Mouse (Mus musculus) spleen, adult 2 months (tissue): Measurements from ENCODE around the gene Fam89b. TPM values are rescaled to one million over a fixed set of nuclear protein-coding genes. Genes with fewer than 3 reads are reported as not detected.

Experiments used
- DNase-seq, 2 experiments: peaks; one replicate each; pipeline versions ENCODE4 v3.0.0 to v3.0.0-alpha.2; 2012 to 2021; ENCODE audit warnings: low spot score in 2 of 2, low read depth in 1 of 2
- H3K27ac ChIP-seq: fragments of 200-500 bp; 2 replicates; pipeline ENCODE4 v1.5.1; 2012; ENCODE audit warnings: low read length, inconsistent platforms; ENCODE audit not compliant: insufficient read depth
- H3K27me3 ChIP-seq: fragments of 200-500 bp; 2 replicates; pipeline ENCODE4 v1.6.1; 2012; ENCODE audit warnings: mild to moderate bottlenecking, moderate library complexity, low read length, inconsistent platforms; ENCODE audit not compliant: control insufficient read depth, insufficient read depth
- H3K36me3 ChIP-seq: fragments of 200-500 bp; 2 replicates; pipeline ENCODE4 v1.6.1; 2012; ENCODE audit warnings: mild to moderate bottlenecking, low read length, inconsistent platforms; ENCODE audit not compliant: control insufficient read depth, insufficient read depth
- H3K4me1 ChIP-seq: fragments of 200-500 bp; 2 replicates; pipeline ENCODE4 v1.6.1; 2011; ENCODE audit warnings: inconsistent platforms; ENCODE audit not compliant: control insufficient read depth, insufficient read depth, insufficient read length
- H3K4me3 ChIP-seq: fragments of 200-500 bp; 2 replicates; pipeline ENCODE4 v1.5.1; 2011; ENCODE audit warnings: mild to moderate bottlenecking, inconsistent platforms; ENCODE audit not compliant: insufficient read depth, insufficient read length; ENCODE audit errors: extremely low read depth
- CTCF ChIP-seq: fragments of 200-500 bp; IDR thresholded peaks from 2 replicates; pipeline ENCODE4 v1.5.1; 2011; ENCODE audit warnings: mild to moderate bottlenecking, inconsistent platforms; ENCODE audit not compliant: insufficient read depth, insufficient read length, insufficient replicate concordance; ENCODE audit errors: extremely low read depth
- POLR2A ChIP-seq: fragments of 200-500 bp; IDR thresholded peaks from 2 replicates; pipeline ENCODE4 v1.6.1; 2011; ENCODE audit warnings: low read depth, low read length, inconsistent platforms
- WGBS: fragments of 180-500 bp; shearing (Covaris S2); methylation state at CpG from one replicate; pipeline ENCODE4 v1.1.7; 2018; 5-methylcytosine and 5-hydroxymethylcytosine counted together
- polyA plus RNA-seq: library from polyadenylated mRNA; depleted of rRNA; stranded (reverse); fragments of >200 nt; gene quantifications from 2 replicates; pipeline ENCODE4 v1.2.3, GENCODE M21; 2012

The Fam89b gene
- polyA plus RNA-seq, 1 experiment, result 124 TPM

- no peak for DNase-seq
- Histone ChIP-seq H3K27me3 (no peaks in the 10 kb centered on the region), H3K4me1 (peaks cover 9% of the 10 kb centered on the region), H3K4me3 (no peak overlapping the region), H3K36me3 (no peaks in the 10 kb centered on the region), H3K27ac (no peak overlapping the region)
- 63% methylated on average over 9 of the region's 9 CpGs for WGBS
- TF ChIP-seq CTCF (no peak), POLR2A (no peak)
Observed at GRCm38 (mm10) chr19:5734325-5734724, 4.9 kb upstream of the Fam89b start.

- H3K27ac ChIP-seq, result no peak overlapping the region
- WGBS, result 1% methylated on average over 47 of the region's 47 CpGs
- peak overlapping the region; percentile 72 for H3K4me3 ChIP-seq
- TF ChIP-seq CTCF (no peak), POLR2A (no peak; the same call in 1 of the 2 replicates)
- peaks cover 25% of the 10 kb centered on the region for H3K4me1 ChIP-seq
- peak; percentile 84 to 90 for DNase-seq
- no peaks in the 10 kb centered on the region for H3K36me3 ChIP-seq
- H3K27me3 ChIP-seq, result no peaks in the 10 kb centered on the region
Observed at GRCm38 (mm10) chr19:5731264-5731978, 2.0 kb upstream of the Fam89b start.

DNA sequence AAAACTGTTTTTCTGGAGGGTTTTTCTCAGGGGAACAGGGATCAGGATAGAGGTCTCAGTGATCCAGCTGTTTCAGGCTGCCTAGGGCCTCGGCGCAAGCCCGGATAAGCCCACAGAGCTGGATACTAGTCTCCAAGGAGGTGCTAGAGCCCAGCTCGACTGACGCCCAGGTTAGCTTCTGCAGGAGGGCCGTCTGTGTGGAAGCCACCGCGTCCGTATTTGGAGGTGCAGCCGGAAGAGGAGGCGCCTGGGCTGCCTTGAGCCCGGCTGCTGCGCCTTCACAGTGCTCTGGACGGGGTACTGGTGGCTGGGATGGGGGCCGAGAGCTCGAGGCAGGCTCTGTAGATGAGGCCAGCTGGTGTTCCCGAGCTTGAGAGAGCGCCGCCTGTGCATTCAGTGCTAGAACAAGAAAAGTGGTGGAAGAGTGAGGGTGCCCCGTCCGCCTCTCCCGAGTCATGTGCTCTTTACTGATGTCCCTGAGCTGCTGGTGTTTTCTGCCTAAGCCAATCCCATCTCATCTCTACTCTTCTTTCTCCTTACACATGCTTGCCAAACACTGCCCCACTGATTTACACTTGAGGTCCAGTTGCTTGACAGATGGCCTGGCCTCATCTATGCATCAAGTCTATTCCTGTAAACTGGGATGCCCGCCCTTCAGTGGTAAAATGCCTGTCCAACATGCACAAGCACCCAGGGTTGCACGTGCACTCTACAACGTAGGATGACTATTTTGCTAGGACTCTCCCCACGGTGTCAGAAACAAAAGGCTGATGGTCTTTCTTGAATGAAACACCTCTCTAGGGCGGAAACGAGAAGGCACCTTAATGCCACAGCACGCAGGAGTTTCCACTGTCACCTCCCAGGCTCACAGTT is 1.1 kb upstream of the Fam89b start:
- no peaks in the 10 kb centered on the region for H3K27me3 ChIP-seq
- H3K4me3 ChIP-seq, result peak overlapping the region; percentile 72; the same call in 1 of the 2 replicates
- no peak overlapping the region for H3K27ac ChIP-seq
- DNase-seq, result peak in 1 of 2 experiments; percentile 37
- H3K4me1 ChIP-seq, result peaks cover 25% of the 10 kb centered on the region
- TF ChIP-seq CTCF, result no peak
- no peak for TF ChIP-seq POLR2A
- no peaks in the 10 kb centered on the region for H3K36me3 ChIP-seq
- 85% methylated on average over 29 of the region's 29 CpGs for WGBS

DNA sequence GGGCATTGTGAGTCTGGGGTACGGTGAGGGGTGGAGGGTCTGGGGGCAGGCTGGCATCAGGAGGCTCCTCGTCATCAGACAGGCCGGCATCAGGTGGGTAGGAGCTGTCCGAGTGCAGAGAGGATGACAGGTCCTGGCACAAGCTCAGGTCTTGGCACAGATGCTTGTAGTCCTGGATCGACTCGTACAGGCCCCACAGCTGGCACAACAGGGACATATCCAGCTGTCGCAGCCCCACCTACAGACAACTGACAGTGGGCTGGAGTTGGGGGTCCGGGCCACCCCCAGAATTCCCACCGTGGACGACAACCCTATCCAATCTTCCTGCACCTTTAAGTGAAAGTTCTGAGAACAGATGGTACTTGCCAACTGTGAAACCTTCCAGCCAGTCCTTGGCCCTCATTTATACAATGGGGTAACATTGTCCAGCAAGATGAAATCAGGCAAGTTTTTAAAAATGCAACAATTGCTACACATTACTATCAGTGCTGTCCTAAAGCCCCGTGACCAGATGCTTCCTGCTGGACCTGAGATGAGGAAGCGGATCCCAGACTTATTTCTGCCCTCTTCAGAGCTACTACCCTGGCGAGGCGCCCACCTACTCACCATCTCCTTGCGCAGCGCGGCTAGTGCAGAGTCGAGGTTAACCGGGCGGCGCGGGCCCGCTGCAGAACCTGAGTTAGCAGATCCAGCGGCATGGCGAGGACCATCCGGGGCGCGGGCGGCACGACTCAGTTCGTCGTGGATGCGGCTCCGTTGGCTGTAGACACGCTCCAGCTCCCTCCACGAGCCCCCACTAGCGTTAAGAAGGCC is 616 bp downstream of the Fam89b start:
- TF ChIP-seq POLR2A, result no peak
- no peak for TF ChIP-seq CTCF
- H3K4me1 ChIP-seq, result peaks cover 32% of the 10 kb centered on the region
- H3K27me3 ChIP-seq, result no peaks in the 10 kb centered on the region
- 12% methylated on average over 37 of the region's 37 CpGs for WGBS
- H3K36me3 ChIP-seq, result no peaks in the 10 kb centered on the region
- no peak for DNase-seq
- peak overlapping the region; percentile 79 for H3K4me3 ChIP-seq
- H3K27ac ChIP-seq, result peak overlapping the region; percentile 82

GRCm38 (mm10) chr19:5727701-5728100 is 1.8 kb downstream of the Fam89b start:
- peak; percentile 97 for TF ChIP-seq CTCF
- TF ChIP-seq POLR2A, result no peak
- peak overlapping the region; percentile 69 for H3K27ac ChIP-seq
- DNase-seq, result peak; percentile 56 to 87
- WGBS, result under 1% methylated on average over 14 of the region's 14 CpGs
- no peaks in the 10 kb centered on the region for H3K36me3 ChIP-seq
- H3K4me3 ChIP-seq, result peak overlapping the region; percentile 53
- peaks cover 32% of the 10 kb centered on the region for H3K4me1 ChIP-seq
- no peaks in the 10 kb centered on the region for H3K27me3 ChIP-seq

DNA sequence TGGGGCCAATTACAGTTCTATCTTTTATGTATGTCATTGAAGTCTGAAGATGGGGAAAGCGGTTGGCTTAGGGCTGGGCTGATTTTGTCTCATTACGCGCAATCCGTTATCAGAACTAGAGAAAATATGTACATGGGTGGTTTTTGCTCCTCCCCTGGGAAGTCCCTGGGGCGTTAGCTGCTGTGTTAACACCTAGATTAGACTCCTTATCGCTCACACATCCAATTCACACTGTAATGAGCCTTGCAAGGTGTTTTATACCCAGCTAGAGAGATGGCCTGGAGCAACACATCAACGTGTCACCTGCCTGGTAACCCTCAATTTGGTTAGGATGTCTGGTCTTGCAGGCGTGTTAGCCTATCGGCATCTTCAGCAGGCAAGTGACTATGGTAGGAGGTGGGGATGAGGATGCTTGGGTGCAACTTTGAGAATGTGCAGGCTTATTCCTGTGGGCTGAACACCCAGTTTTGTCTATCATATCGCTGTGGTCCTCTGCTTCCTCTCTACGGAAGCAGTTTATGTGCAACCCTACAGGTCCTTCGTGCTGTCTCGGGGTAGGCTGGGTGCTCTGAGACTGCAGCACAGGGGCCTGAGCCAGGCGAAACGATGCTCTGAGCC is 2.4 kb downstream of the Fam89b start:
- no peak for DNase-seq
- WGBS, result 22% methylated on average over 15 of the region's 15 CpGs
- Histone ChIP-seq H3K4me3 (peak overlapping the region; percentile 53; the same call in 1 of the 2 replicates), H3K36me3 (peaks cover 4% of the 10 kb centered on the region), H3K4me1 (peaks cover 32% of the 10 kb centered on the region), H3K27me3 (no peaks in the 10 kb centered on the region), H3K27ac (peak overlapping the region; percentile 90)
- TF ChIP-seq CTCF (no peak), POLR2A (no peak)
